Mouse (Mus musculus) adrenal gland, postnatal 14 days (tissue): ENCODE data around the gene Ccdc32. TPM values are rescaled to one million over a fixed set of nuclear protein-coding genes. Genes with fewer than 3 reads are reported as not detected.

Experiments used
- DNase-seq: peaks from one replicate; pipeline ENCODE4 v3.0.0; 2021; ENCODE audit warnings: mixed read lengths
- total RNA-seq: library from RNA; stranded (reverse); gene quantifications from 2 replicates; pipeline ENCODE4 v1.2.3, GENCODE M21; 2021

Gene Ccdc32
- total RNA-seq, 1 experiment from 2014 or later: 14.8 TPM

- peak; percentile 38 for DNase-seq
Measured at GRCm38 (mm10) chr2:119015604-119016180, 13.5 kb downstream of the Ccdc32 start.

GRCm38 (mm10) chr2:119014989-119015388 is 14.2 kb downstream of the Ccdc32 start:
- no peak for DNase-seq

GRCm38 (mm10) chr2:119009376-119009775 is 19.8 kb downstream of the Ccdc32 start:
- no peak for DNase-seq

- DNase-seq: no peak
Measured at GRCm38 (mm10) chr2:119006886-119007285, 22.3 kb downstream of the Ccdc32 start.

- DNase-seq: no peak
Measured at GRCm38 (mm10) chr2:118999025-118999639, 30.1 kb downstream of the Ccdc32 start.

GRCm38 (mm10) chr2:118998115-118998866 is 30.9 kb downstream of the Ccdc32 start:
- DNase-seq: no peak

GRCm38 (mm10) chr2:118996798-118997105 is 32.4 kb downstream of the Ccdc32 start:
- no peak for DNase-seq

- DNase-seq: no peak
Measured at GRCm38 (mm10) chr2:118995919-118996797, 33.0 kb downstream of the Ccdc32 start.

- DNase-seq: no peak
Measured at GRCm38 (mm10) chr2:118995490-118995889, 33.7 kb downstream of the Ccdc32 start.

- DNase-seq: peak; percentile 33
Measured at GRCm38 (mm10) chr2:118983812-118984211, 45.4 kb downstream of the Ccdc32 start.

GRCm38 (mm10) chr2:118980841-118981240 is 48.4 kb downstream of the Ccdc32 start:
- no peak for DNase-seq

- peak; percentile 19 for DNase-seq
Measured at GRCm38 (mm10) chr2:118978064-118978463, 51.1 kb downstream of the Ccdc32 start.

- DNase-seq: no peak
Measured at GRCm38 (mm10) chr2:118976941-118977340, 52.3 kb downstream of the Ccdc32 start.

GRCm38 (mm10) chr2:118976282-118976929 is 52.8 kb downstream of the Ccdc32 start:
- peak; percentile 93 for DNase-seq

- DNase-seq: no peak
Measured at GRCm38 (mm10) chr2:118975855-118976254, 53.3 kb downstream of the Ccdc32 start.

GRCm38 (mm10) chr2:118972687-118973376 is 56.4 kb downstream of the Ccdc32 start:
- DNase-seq: peak; percentile 93

GRCm38 (mm10) chr2:118972048-118972447 is 57.1 kb downstream of the Ccdc32 start:
- DNase-seq: no peak

GRCm38 (mm10) chr2:118969585-118970147 is 59.5 kb downstream of the Ccdc32 start:
- no peak for DNase-seq
